Mouse (Mus musculus): ENCODE measurements around the gene Fgf18.

DNA sequence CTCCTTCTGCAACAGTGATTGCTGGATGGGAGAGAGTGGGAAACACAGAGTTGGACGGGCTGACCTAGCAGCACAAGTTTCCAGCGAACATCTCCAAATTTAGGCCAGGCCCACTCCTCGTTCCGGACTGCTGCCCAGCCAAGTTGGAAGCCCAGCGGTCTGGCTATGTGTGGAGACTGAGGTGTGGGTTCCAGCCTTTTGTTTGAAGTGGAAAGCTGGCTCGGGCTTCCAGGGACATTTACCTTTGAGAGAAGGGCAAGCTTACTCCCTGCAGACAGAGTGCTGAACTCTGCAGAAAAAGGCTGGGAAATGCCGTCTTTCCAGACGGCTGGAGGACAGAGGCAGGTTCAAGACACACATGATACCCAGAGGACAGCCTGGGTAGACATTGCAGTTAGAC, 27.6 kb downstream of the Fgf18 start:
- TF ChIP-seq CTCF (IDR thresholded peaks at IDR 0.05; ENCODE audit: extremely low read depth, insufficient read depth, insufficient read length, insufficient replicate concordance) (no peak), POLR2A (IDR thresholded peaks at IDR 0.05; ENCODE audit: low read depth, low read length) (no peak)
